Mouse (Mus musculus) neural tube, embryonic 15.5 days (tissue): ENCODE results near the gene Gas2. TPM values are rescaled to one million over a fixed set of nuclear protein-coding genes. Genes with fewer than 3 reads are reported as not detected.

Experiments
- ATAC-seq: fragments of 200-750 bp; cut with Nextera tagmentation; 2 replicates; pipeline ENCODE4 v1.8.0; 2017; ENCODE audit warnings: mild to moderate bottlenecking, moderate TSS enrichment, moderate library complexity; ENCODE audit not compliant: low FRiP score
- H3K27ac ChIP-seq: fragments of 300-500 bp; sonication (generic); replicated peaks from 2 replicates; pipeline ENCODE4 v1.5.1; 2015; ENCODE audit warnings: mild to moderate bottlenecking, inconsistent platforms
- H3K27me3 ChIP-seq: fragments of 300-500 bp; sonication (generic); replicated peaks from 2 replicates; pipeline ENCODE4 v1.6.1; 2015; ENCODE audit warnings: inconsistent platforms
- H3K36me3 ChIP-seq: fragments of 300-500 bp; sonication (generic); 2 replicates; pipeline ENCODE4 v1.6.1; 2015; ENCODE audit warnings: inconsistent platforms
- H3K4me1 ChIP-seq: fragments of 300-500 bp; sonication (generic); 2 replicates; pipeline ENCODE4 v1.6.1; 2015; ENCODE audit warnings: inconsistent platforms
- H3K4me2 ChIP-seq: fragments of 300-500 bp; sonication (generic); 2 replicates; pipeline ENCODE4 v1.6.1; 2015; ENCODE audit warnings: inconsistent platforms, mild to moderate bottlenecking, moderate library complexity
- H3K4me3 ChIP-seq: fragments of 300-500 bp; sonication (generic); replicated peaks from 2 replicates; pipeline ENCODE4 v1.5.1; 2015; ENCODE audit warnings: mild to moderate bottlenecking, inconsistent platforms
- H3K9ac ChIP-seq: fragments of 300-500 bp; sonication (generic); replicated peaks from 2 replicates; pipeline ENCODE4 v1.6.1; 2015; ENCODE audit warnings: mild to moderate bottlenecking, inconsistent platforms
- H3K9me3 ChIP-seq: fragments of 300-500 bp; sonication (generic); replicated peaks from 2 replicates; pipeline ENCODE4 v1.6.1; 2016; ENCODE audit warnings: inconsistent platforms
- WGBS: fragments of 180-500 bp; shearing (Covaris S2); methylation state at CpG from one replicate; pipeline ENCODE4 v1.1.7; 2015; ENCODE audit warnings: mixed read lengths; 5-methylcytosine and 5-hydroxymethylcytosine counted together
- polyA plus RNA-seq: library from polyadenylated mRNA; unstranded; fragments of >200 nt; fragmentation: Nextera tagmentation; extraction: Ambion mirVana; gene quantifications from 2 replicates; pipeline ENCODE4 v1.2.1, GENCODE M21; 2015

The Gas2 gene
- polyA plus RNA-seq, 1 experiment from 2014 or later: 18.9 TPM

DNA sequence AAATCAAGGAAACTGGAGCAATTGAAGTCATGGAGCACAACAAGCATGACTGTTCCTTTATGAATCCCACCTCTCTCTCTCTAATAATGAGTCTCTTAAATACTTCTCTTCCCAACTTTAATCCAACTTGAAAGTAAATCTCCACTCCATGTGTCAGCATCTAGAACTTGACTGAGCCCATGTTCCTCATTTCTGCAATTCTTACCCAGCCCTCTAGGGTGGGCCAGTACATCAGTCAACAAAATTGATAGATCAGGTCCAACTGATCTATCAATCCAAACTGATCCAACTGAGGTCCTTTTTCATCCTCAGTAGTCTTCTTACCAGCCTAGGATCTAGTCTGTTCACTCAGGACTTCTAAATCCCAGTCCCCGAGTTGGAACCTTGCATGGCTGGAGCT is 153.4 kb downstream of the Gas2 start:
- WGBS: 79% methylated on average over 1 of the region's 1 CpGs
- Histone ChIP-seq H3K27me3 (no peaks in the 10 kb centered on the region), H3K27ac (no peak overlapping the region), H3K9ac (no peak overlapping the region), H3K4me3 (no peak overlapping the region), H3K4me1 (no peaks in the 10 kb centered on the region), H3K36me3 (no peaks in the 10 kb centered on the region), H3K9me3 (no peaks in the 10 kb centered on the region), H3K4me2 (no peak overlapping the region)
- no peak for ATAC-seq

- Histone ChIP-seq H3K27me3 (no peaks in the 10 kb centered on the region), H3K4me2 (no peak within 1 kb of the TSS), H3K9ac (no peak within 1 kb of the TSS), H3K4me3 (no peak within 1 kb of the TSS), H3K36me3 (no peaks in the 10 kb centered on the region), H3K4me1 (no peaks in the 10 kb centered on the region), H3K9me3 (no peaks in the 10 kb centered on the region), H3K27ac (no peak within 1 kb of the TSS)
- no peak for ATAC-seq
- 91% methylated on average over 3 of the region's 3 CpGs for WGBS
Observed at GRCm38 (mm10) chr7:52015628-52016027, 153.8 kb downstream of the Gas2 start, which contains the start of gene 1700015G11Rik. 1700015G11Rik (minus strand) TSS chr7:52015728.

GRCm38 (mm10) chr7:52022039-52022438 is 160.2 kb downstream of the Gas2 start:
- Histone ChIP-seq H3K4me1 (no peaks in the 10 kb centered on the region), H3K27me3 (no peaks in the 10 kb centered on the region), H3K36me3 (no peaks in the 10 kb centered on the region), H3K4me2 (no peak overlapping the region), H3K4me3 (no peak overlapping the region), H3K9ac (no peak overlapping the region), H3K27ac (no peak overlapping the region), H3K9me3 (no peaks in the 10 kb centered on the region)
- WGBS: 85% methylated on average over 4 of the region's 4 CpGs
- ATAC-seq: no peak

DNA sequence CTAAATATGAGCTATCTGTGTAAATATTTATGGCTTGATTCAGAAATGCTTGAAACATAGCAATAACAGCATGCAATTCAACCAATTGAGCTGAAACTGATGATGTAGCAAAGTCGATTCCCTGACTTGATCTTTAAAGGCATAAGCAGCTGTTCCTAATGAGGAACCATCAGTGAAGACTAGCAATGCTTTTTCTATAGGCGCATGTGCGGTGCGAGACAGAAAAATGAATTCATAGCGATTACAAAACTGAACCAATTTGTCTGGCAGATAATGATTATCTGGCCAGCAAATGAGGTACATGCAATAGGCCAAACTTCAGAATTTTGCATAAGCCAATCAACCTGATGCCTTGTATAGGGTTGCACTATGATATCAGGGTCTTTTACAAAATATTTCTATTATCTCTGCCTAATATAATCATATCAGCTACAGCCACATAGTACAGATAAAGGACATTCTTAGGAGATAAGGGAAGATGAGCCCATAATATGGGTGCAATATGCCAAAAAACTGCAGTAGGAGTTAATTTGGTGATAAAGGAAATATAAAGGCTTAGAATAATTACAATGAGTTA is 162.3 kb downstream of the Gas2 start:
- WGBS: 87% methylated on average over 5 of the region's 5 CpGs
- Histone ChIP-seq H3K4me2 (no peak overlapping the region), H3K4me3 (no peak overlapping the region), H3K27me3 (no peaks in the 10 kb centered on the region), H3K27ac (no peak overlapping the region), H3K4me1 (no peaks in the 10 kb centered on the region), H3K36me3 (no peaks in the 10 kb centered on the region), H3K9ac (no peak overlapping the region), H3K9me3 (no peaks in the 10 kb centered on the region)
- no peak for ATAC-seq

DNA sequence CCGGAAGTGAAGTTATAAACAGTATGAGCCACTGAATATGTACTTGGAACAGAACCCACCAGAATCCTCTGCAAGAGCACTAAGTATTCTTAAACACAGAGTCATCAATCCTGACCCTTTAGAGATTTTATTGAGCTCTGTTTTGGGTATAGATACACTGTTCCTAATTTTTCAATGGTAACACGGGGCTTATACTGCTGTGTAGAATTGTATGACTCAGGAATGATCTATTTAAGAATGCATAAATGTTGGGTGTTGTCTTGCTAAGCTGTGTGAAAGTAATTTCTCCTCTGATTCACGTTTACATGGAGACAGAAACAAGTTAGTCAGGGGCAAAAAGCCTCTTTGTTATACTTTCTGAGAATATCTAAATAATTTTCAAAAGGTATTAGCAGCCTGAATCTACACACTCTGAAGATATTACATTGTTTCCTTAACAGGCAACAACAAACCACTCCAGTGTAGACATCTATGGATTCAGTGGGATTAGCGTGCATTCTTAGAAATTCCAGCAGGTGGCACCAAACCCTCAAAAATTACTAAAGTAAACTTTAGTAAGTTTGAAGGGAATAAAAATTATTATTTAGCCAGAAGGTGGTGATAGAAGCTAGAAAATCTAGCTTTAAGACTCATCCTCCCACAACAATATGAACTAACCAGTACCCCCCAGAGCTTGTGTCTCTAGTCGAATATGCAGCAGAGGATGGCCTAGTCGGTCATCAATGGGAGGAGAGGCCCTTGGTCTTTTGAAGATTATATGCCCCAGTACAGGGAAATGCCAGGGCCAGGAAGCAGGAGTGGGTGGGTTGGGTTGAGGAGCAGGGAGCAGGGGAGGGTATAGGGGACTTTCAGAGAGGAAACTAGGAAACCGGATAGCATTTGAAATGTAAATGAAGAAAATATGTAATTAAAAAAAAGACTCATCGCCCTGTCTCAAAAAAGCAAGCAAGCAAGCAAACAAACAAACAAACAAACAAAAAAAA is 176.1 kb downstream of the Gas2 start:
- peak; percentile 24; the same call in 1 of the 2 replicates for ATAC-seq
- H3K27ac ChIP-seq: no peak overlapping the region
- H3K27me3 ChIP-seq: no peaks in the 10 kb centered on the region
- H3K4me2 ChIP-seq: no peak overlapping the region
- no peak overlapping the region for H3K4me3 ChIP-seq
- H3K4me1 ChIP-seq: no peaks in the 10 kb centered on the region
- WGBS: 45% methylated on average over 8 of the region's 8 CpGs
- no peak overlapping the region for H3K9ac ChIP-seq
- no peaks in the 10 kb centered on the region for H3K36me3 ChIP-seq
- no peaks in the 10 kb centered on the region for H3K9me3 ChIP-seq

Other genes with a start within 250 kb of the Gas2 start
- 101 and 115 TPM in 2 replicates for gene Slc17a6, start 240.0 kb upstream of the Gas2 start, polyA plus RNA-seq
- gene Fancf, start 252 bp downstream of the Gas2 start, polyA plus RNA-seq: 8.4 and 10.1 TPM in 2 replicates
- gene Svip, start 144.0 kb downstream of the Gas2 start, polyA plus RNA-seq: 18.7 and 23.9 TPM in 2 replicates
- gene 1700015G11Rik, start 153.7 kb downstream of the Gas2 start, polyA plus RNA-seq: not detected in 2 replicates